Mouse (Mus musculus) erythroblast, embryonic 14.5 days (primary cell): ENCODE measurements around the gene Edem1.

Experiments used
- GATA1 ChIP-seq: IDR thresholded peaks from 2 replicates; pipeline ENCODE4 v1.6.1; 2012; ENCODE audit warnings: low read length, inconsistent platforms, mixed read lengths
- TAL1 ChIP-seq: IDR thresholded peaks from 3 replicates; pipeline ENCODE4 v1.6.1; 2012; ENCODE audit warnings: low read length, inconsistent platforms, mixed read lengths

DNA sequence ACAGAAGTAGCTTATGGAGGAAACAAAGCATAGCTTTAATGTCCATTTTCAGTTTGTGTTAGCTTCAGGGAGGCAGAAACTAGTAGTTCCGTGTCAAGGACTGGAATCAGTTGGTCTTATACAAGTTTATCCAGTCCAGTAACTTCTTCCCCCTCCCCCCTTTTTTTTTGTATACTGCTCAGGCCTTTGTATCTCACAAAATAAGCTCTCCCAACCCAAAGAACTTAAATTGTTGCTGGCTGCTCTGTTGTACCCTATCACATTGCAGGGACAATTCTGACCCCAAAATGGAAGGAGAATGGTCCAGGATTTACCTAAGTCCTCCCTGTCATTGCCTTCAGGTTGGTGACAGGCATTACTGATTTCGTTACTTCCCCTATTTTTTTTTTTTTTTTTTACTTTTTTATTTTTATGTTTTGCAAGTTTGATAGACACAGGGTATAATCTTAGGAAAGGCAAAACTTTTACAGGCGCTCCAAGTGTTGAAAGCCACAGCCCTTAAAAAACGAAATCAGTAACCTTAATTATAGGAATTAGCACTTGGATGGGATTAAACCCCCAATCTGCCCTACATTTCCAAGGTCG, 1.0 kb upstream of the Edem1 start:
- TF ChIP-seq GATA1 (no peak), TAL1 (no peak)
